ENCODE assay signal across 8 mouse cellular contexts in the genomic region with DNA sequence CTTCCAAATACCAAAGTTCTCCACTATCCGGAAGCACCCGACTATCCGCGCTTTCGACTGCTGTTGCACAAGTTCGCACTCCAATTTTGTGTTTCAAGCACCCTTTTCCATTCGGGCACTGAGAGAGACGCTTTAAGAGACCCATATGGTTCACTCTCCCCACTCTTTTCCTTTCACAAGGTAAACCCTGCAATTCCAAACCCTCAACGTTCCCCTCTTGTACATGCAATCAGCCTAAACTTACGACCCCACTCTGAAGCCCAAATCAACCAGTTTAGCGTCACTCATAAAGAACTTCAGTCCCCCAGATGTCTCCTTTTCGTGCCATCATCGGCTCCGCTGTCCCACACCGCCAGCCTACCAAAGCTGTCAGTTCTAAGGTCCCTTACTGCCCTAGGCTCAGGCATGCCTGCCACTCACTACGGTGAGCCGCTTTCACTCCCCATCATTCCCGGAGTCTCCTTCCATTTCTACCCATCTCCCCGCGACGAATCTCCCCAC. TPM values are rescaled to one million over a fixed set of nuclear protein-coding genes. Genes with fewer than 3 reads are reported as not detected.
DNase-seq lines count a peak whose midpoint lies in the region; ATAC-seq and TF ChIP-seq lines count a peak whose summit lies in the region.

No protein-coding gene starts in this region.

- 5% methylated on average over 21 of the region's 21 CpGs for WGBS in thymus, adult 2 months
- 0% methylated on average over 21 of the region's 21 CpGs for WGBS in embryonic facial prominence, embryonic 11.5 days
- WGBS in lung, embryonic 15.5 days = under 1% methylated on average over 21 of the region's 21 CpGs
- WGBS in stomach, embryonic 14.5 days = under 1% methylated on average over 21 of the region's 21 CpGs

- no peaks in the 10 kb centered on the region for H3K9me3 ChIP-seq in embryonic facial prominence, embryonic 11.5 days (replicated peaks; ENCODE audit: control insufficient read depth, low read length)
- no peaks in the 10 kb centered on the region for H3K9me3 ChIP-seq in lung, embryonic 15.5 days
- no peaks in the 10 kb centered on the region for H3K9me3 ChIP-seq in stomach, embryonic 14.5 days (ENCODE audit: control insufficient read depth, low read depth, low read length)

- peak overlapping the region; percentile 64 for H3K4me3 ChIP-seq in thymus, adult 2 months (ENCODE audit: control insufficient read depth, insufficient read depth, low read length)
- peak overlapping the region; percentile 89 for H3K4me3 ChIP-seq in embryonic facial prominence, embryonic 11.5 days (ENCODE audit: low read depth, low read length)
- peak overlapping the region; percentile 95 for H3K4me3 ChIP-seq in lung, embryonic 15.5 days
- H3K4me3 ChIP-seq in stomach, embryonic 14.5 days (ENCODE audit: low read depth, low read length) = peak overlapping the region; percentile 91

- no peaks in the 10 kb centered on the region for H3K36me3 ChIP-seq in thymus, adult 2 months (ENCODE audit: control insufficient read depth, insufficient read depth, low read length)
- no peaks in the 10 kb centered on the region for H3K36me3 ChIP-seq in embryonic facial prominence, embryonic 11.5 days (replicated peaks; ENCODE audit: control insufficient read depth, insufficient read depth, low read depth, low read length)
- no peaks in the 10 kb centered on the region for H3K36me3 ChIP-seq in lung, embryonic 15.5 days
- peaks cover 3% of the 10 kb centered on the region; the same call in 1 of the 2 replicates for H3K36me3 ChIP-seq in stomach, embryonic 14.5 days (ENCODE audit: control insufficient read depth, insufficient read depth, low read length)

- no peak overlapping the region for H3K27ac ChIP-seq in thymus, adult 2 months (ENCODE audit: control insufficient read depth, insufficient read depth, low read length)
- no peak overlapping the region for H3K27ac ChIP-seq in embryonic facial prominence, embryonic 11.5 days (replicated peaks; ENCODE audit: low read depth, low read length)
- H3K27ac ChIP-seq in lung, embryonic 15.5 days = peak overlapping the region; percentile 15; the same call in 1 of the 2 replicates
- H3K27ac ChIP-seq in stomach, embryonic 14.5 days (ENCODE audit: low read length) = no peak overlapping the region

- TF ChIP-seq CTCF in thymus, adult 2 months (IDR thresholded peaks at IDR 0.05; ENCODE audit: borderline replicate concordance, control insufficient read depth, extremely low read depth, insufficient read depth, low read length, poor library complexity) = no peak

- no peaks in the 10 kb centered on the region for H3K27me3 ChIP-seq in thymus, adult 2 months (ENCODE audit: control insufficient read depth, insufficient read depth, low read length)
- no peaks in the 10 kb centered on the region for H3K27me3 ChIP-seq in embryonic facial prominence, embryonic 11.5 days (ENCODE audit: control insufficient read depth, insufficient read depth, low read length)
- no peaks in the 10 kb centered on the region for H3K27me3 ChIP-seq in lung, embryonic 15.5 days
- H3K27me3 ChIP-seq in stomach, embryonic 14.5 days (ENCODE audit: control insufficient read depth, insufficient read depth, low read length) = no peaks in the 10 kb centered on the region

- peak overlapping the region; percentile 78 for H3K9ac ChIP-seq in embryonic facial prominence, embryonic 11.5 days (replicated peaks; ENCODE audit: low read length)
- H3K9ac ChIP-seq in lung, embryonic 15.5 days = peak overlapping the region; percentile 90
- H3K9ac ChIP-seq in stomach, embryonic 14.5 days (replicated peaks; ENCODE audit: low read depth, low read length) = peak overlapping the region; percentile 67

- ATAC-seq in embryonic facial prominence, embryonic 11.5 days (replicated peaks; ENCODE audit: insufficient number of reproducible peaks, low FRiP score, low TSS enrichment, low read depth) = no peak
- no peak for ATAC-seq in lung, embryonic 15.5 days (ENCODE audit: borderline replicate concordance, extremely low read depth, low FRiP score, low TSS enrichment)
- no peak for ATAC-seq in stomach, embryonic 14.5 days (ENCODE audit: insufficient number of reproducible peaks, insufficient read depth, low FRiP score, low read depth)

- peak overlapping the region; percentile 89 for H3K4me2 ChIP-seq in embryonic facial prominence, embryonic 11.5 days (ENCODE audit: low read depth, low read length)
- peak overlapping the region; percentile 96 for H3K4me2 ChIP-seq in lung, embryonic 15.5 days
- H3K4me2 ChIP-seq in stomach, embryonic 14.5 days (replicated peaks; ENCODE audit: low read depth, low read length) = peak overlapping the region; percentile 85

- TF ChIP-seq POLR2A in thymus, adult 2 months (IDR thresholded peaks at IDR 0.05; ENCODE audit: control insufficient read depth, extremely low read depth, insufficient read depth, low read length, poor library complexity) = no peak

- H3K4me1 ChIP-seq in thymus, adult 2 months (replicated peaks; ENCODE audit: control insufficient read depth, insufficient read depth, low read length) = peaks cover 8% of the 10 kb centered on the region
- no peaks in the 10 kb centered on the region for H3K4me1 ChIP-seq in embryonic facial prominence, embryonic 11.5 days (ENCODE audit: control insufficient read depth, insufficient read depth, low read length)
- H3K4me1 ChIP-seq in lung, embryonic 15.5 days = peaks cover 39% of the 10 kb centered on the region
- H3K4me1 ChIP-seq in stomach, embryonic 14.5 days (ENCODE audit: control insufficient read depth, insufficient read depth, low read length) = peaks cover 16% of the 10 kb centered on the region; the same call in 1 of the 2 replicates

- DNase-seq in thymus, adult 2 months = no peak
- DNase-seq in thymus, postnatal 10 days (ENCODE audit: low spot score in 2 of 2) = no peak
- peak; percentile 48 for DNase-seq in embryonic facial prominence, embryonic 11.5 days (ENCODE audit: low spot score)
- peak; percentile 47 for DNase-seq in induced T-regulatory cell, adult 2 months (ENCODE audit: low read depth)
- DNase-seq in urinary bladder, postnatal 25 days (ENCODE audit: low spot score) = no peak
- DNase-seq in spleen, adult 18-20 months = no peak

RNA-seq across cellular contexts. Expression of a gene that starts 1.1 kb away (rescaled TPM):
- 7.8 and 8.2 TPM in 2 replicates for polyA plus RNA-seq in thymus, adult 2 months (2012; rRNA removed)
- 14.7 and 16.2 TPM in 2 replicates for polyA plus RNA-seq in embryonic facial prominence, embryonic 11.5 days (2014; fragmentation: Nextera tagmentation; extraction: Ambion mirVana)
- 10.8 and 11.7 TPM in 2 replicates for polyA plus RNA-seq in lung, embryonic 15.5 days (2015; fragmentation: Nextera tagmentation; extraction: Ambion mirVana)
- polyA plus RNA-seq in stomach, embryonic 14.5 days (2014; fragmentation: Nextera tagmentation; extraction: Ambion mirVana) = 18.4 and 19.9 TPM in 2 replicates

RNA-seq across cellular contexts. Expression of a gene that starts 1.2 kb away (rescaled TPM):
- 113 and 129 TPM in 2 replicates for polyA plus RNA-seq in thymus, adult 2 months (2012; rRNA removed)
- 420 and 429 TPM in 2 replicates for polyA plus RNA-seq in embryonic facial prominence, embryonic 11.5 days (2014; fragmentation: Nextera tagmentation; extraction: Ambion mirVana)
- 713 and 738 TPM in 2 replicates for polyA plus RNA-seq in lung, embryonic 15.5 days (2015; fragmentation: Nextera tagmentation; extraction: Ambion mirVana)
- 482 and 488 TPM in 2 replicates for polyA plus RNA-seq in stomach, embryonic 14.5 days (2014; fragmentation: Nextera tagmentation; extraction: Ambion mirVana)

Comparison
In these comparisons a context has a peak if more than half of its experiments do, and no peak if none do; other contexts are left out.
1. DNase-seq: peak in embryonic facial prominence, embryonic 11.5 days (single experiment) and induced T-regulatory cell, adult 2 months (single experiment); none in thymus, adult 2 months (single experiment), thymus, postnatal 10 days (0 of 2), urinary bladder, postnatal 25 days (single experiment) and spleen, adult 18-20 months (0 of 2).
2. Peak in every context shown above with its lines, with median percentiles within 50 percentile points of each other: H3K4me3 ChIP-seq, H3K4me2 ChIP-seq and H3K9ac ChIP-seq.